Mouse (Mus musculus) stomach, embryonic 14.5 days (tissue): ENCODE measurements around the gene Nap1l4. TPM values are rescaled to one million over a fixed set of nuclear protein-coding genes. Genes with fewer than 3 reads are reported as not detected.

Experiments
- ATAC-seq: fragments of 200-750 bp; cut with Nextera tagmentation; 2 replicates; pipeline ENCODE4 v1.8.0; 2017; ENCODE audit warnings: low read depth, moderate TSS enrichment; ENCODE audit not compliant: insufficient number of reproducible peaks, insufficient read depth, low FRiP score
- H3K27ac ChIP-seq: fragments of 300-500 bp; sonication (generic); 2 replicates; pipeline ENCODE4 v1.5.1; 2014; ENCODE audit warnings: mild to moderate bottlenecking, low read length, moderate library complexity, mixed read lengths
- H3K27me3 ChIP-seq: fragments of 300-500 bp; sonication (generic); 2 replicates; pipeline ENCODE4 v1.6.1; 2014; ENCODE audit warnings: low read length, control low read depth, mixed read lengths; ENCODE audit not compliant: control insufficient read depth, insufficient read depth
- H3K36me3 ChIP-seq: fragments of 300-500 bp; sonication (generic); 2 replicates; pipeline ENCODE4 v1.6.1; 2014; ENCODE audit warnings: mild to moderate bottlenecking, control low read depth, low read length, moderate library complexity, mixed read lengths; ENCODE audit not compliant: control insufficient read depth, insufficient read depth
- H3K4me1 ChIP-seq: fragments of 300-500 bp; sonication (generic); 2 replicates; pipeline ENCODE4 v1.6.1; 2014; ENCODE audit warnings: low read length, control low read depth, mixed read lengths; ENCODE audit not compliant: control insufficient read depth, insufficient read depth
- H3K4me2 ChIP-seq: fragments of 300-500 bp; sonication (generic); replicated peaks from 2 replicates; pipeline ENCODE4 v1.6.1; 2014; ENCODE audit warnings: low read depth, low read length, control low read depth
- H3K4me3 ChIP-seq: fragments of 300-500 bp; sonication (generic); 2 replicates; pipeline ENCODE4 v1.5.1; 2014; ENCODE audit warnings: low read depth, low read length, control low read depth
- H3K9ac ChIP-seq: fragments of 300-500 bp; sonication (generic); replicated peaks from 2 replicates; pipeline ENCODE4 v1.6.1; 2014; ENCODE audit warnings: low read depth, mild to moderate bottlenecking, control low read depth, low read length, moderate library complexity, mixed read lengths
- H3K9me3 ChIP-seq: fragments of 300-500 bp; sonication (generic); 2 replicates; pipeline ENCODE4 v1.6.1; 2016; ENCODE audit warnings: low read depth, low read length, control low read depth; ENCODE audit not compliant: control insufficient read depth
- WGBS: fragments of 180-500 bp; shearing (Covaris S2); extraction: QIAGEN DNeasy Blood & Tissue Kit; methylation state at CpG from one replicate; pipeline ENCODE4 v1.1.7; 2014; 5-methylcytosine and 5-hydroxymethylcytosine counted together
- polyA plus RNA-seq: library from polyadenylated mRNA; unstranded; fragments of >200 nt; fragmentation: Nextera tagmentation; extraction: Ambion mirVana; gene quantifications from 2 replicates; pipeline ENCODE4 v1.2.1, GENCODE M21; 2014

The Nap1l4 gene
- 109 and 120 TPM in 2 replicates for polyA plus RNA-seq

- peak; percentile 100 for ATAC-seq
- Histone ChIP-seq H3K4me1 (peaks cover 8% of the 10 kb centered on the region; the same call in 1 of the 2 replicates), H3K9ac (peak within 1 kb of the TSS; percentile 90), H3K36me3 (peaks cover 5% of the 10 kb centered on the region; the same call in 1 of the 2 replicates), H3K4me3 (peak within 1 kb of the TSS; percentile 95), H3K27me3 (no peaks in the 10 kb centered on the region), H3K4me2 (peak within 1 kb of the TSS; percentile 80), H3K27ac (peak within 1 kb of the TSS; percentile 91), H3K9me3 (no peaks in the 10 kb centered on the region)
- WGBS, result under 1% methylated on average over 42 of the region's 43 CpGs
These were observed at the start of gene Nap1l4 for GRCm38 (mm10) chr7:143548976-143549457. TSS of gene Nap1l4 (minus strand) at chr7:143549106.

- H3K4me1 ChIP-seq, result peaks cover 9% of the 10 kb centered on the region
- H3K9me3 ChIP-seq, result no peaks in the 10 kb centered on the region
- H3K9ac ChIP-seq, result no peak overlapping the region
- ATAC-seq, result no peak
- H3K36me3 ChIP-seq, result no peaks in the 10 kb centered on the region; the same call in 1 of the 2 replicates
- WGBS, result 72% methylated on average over 5 of the region's 5 CpGs
- no peak overlapping the region for H3K4me2 ChIP-seq
- no peak overlapping the region for H3K27ac ChIP-seq
- no peaks in the 10 kb centered on the region for H3K27me3 ChIP-seq
- H3K4me3 ChIP-seq, result no peak overlapping the region
These were observed 46.0 kb upstream of the Nap1l4 start for GRCm38 (mm10) chr7:143594865-143595264.

- 78% methylated on average over 10 of the region's 10 CpGs for WGBS
- Histone ChIP-seq H3K27ac (no peak overlapping the region), H3K4me2 (no peak overlapping the region), H3K27me3 (no peaks in the 10 kb centered on the region), H3K4me1 (no peaks in the 10 kb centered on the region), H3K4me3 (no peak overlapping the region), H3K9me3 (no peaks in the 10 kb centered on the region), H3K9ac (no peak overlapping the region), H3K36me3 (peaks cover 6% of the 10 kb centered on the region)
- no peak for ATAC-seq
These were observed 43.3 kb upstream of the Nap1l4 start for GRCm38 (mm10) chr7:143592255-143592654.

GRCm38 (mm10) chr7:143588006-143588405 lies 39.1 kb upstream of the Nap1l4 start:
- Histone ChIP-seq H3K9ac (no peak overlapping the region), H3K4me2 (no peak overlapping the region), H3K36me3 (peaks cover 43% of the 10 kb centered on the region), H3K27ac (no peak overlapping the region), H3K4me1 (no peaks in the 10 kb centered on the region), H3K9me3 (no peaks in the 10 kb centered on the region), H3K27me3 (no peaks in the 10 kb centered on the region), H3K4me3 (no peak overlapping the region)
- WGBS, result 87% methylated on average over 4 of the region's 4 CpGs
- ATAC-seq, result no peak

GRCm38 (mm10) chr7:143587586-143587985 lies 38.7 kb upstream of the Nap1l4 start:
- no peaks in the 10 kb centered on the region for H3K27me3 ChIP-seq
- H3K36me3 ChIP-seq, result peaks cover 48% of the 10 kb centered on the region
- no peaks in the 10 kb centered on the region for H3K4me1 ChIP-seq
- 91% methylated on average over 5 of the region's 5 CpGs for WGBS
- H3K4me3 ChIP-seq, result no peak overlapping the region
- no peak overlapping the region for H3K4me2 ChIP-seq
- no peak overlapping the region for H3K27ac ChIP-seq
- ATAC-seq, result no peak
- no peaks in the 10 kb centered on the region for H3K9me3 ChIP-seq
- H3K9ac ChIP-seq, result no peak overlapping the region

- Histone ChIP-seq H3K4me3 (no peak overlapping the region), H3K9ac (no peak overlapping the region), H3K4me1 (no peaks in the 10 kb centered on the region), H3K4me2 (no peak overlapping the region), H3K27me3 (no peaks in the 10 kb centered on the region), H3K36me3 (peaks cover 54% of the 10 kb centered on the region), H3K27ac (no peak overlapping the region), H3K9me3 (no peaks in the 10 kb centered on the region)
- WGBS, result 42% methylated on average over 3 of the region's 3 CpGs
- no peak for ATAC-seq
These were observed 35.0 kb upstream of the Nap1l4 start for GRCm38 (mm10) chr7:143583956-143584355.

GRCm38 (mm10) chr7:143583025-143583424 lies 34.1 kb upstream of the Nap1l4 start:
- Histone ChIP-seq H3K36me3 (peaks cover 55% of the 10 kb centered on the region), H3K9ac (no peak overlapping the region), H3K4me2 (no peak overlapping the region), H3K27ac (no peak overlapping the region), H3K27me3 (no peaks in the 10 kb centered on the region), H3K4me1 (no peaks in the 10 kb centered on the region), H3K4me3 (no peak overlapping the region), H3K9me3 (no peaks in the 10 kb centered on the region)
- WGBS, result 83% methylated on average over 5 of the region's 5 CpGs
- ATAC-seq, result no peak

GRCm38 (mm10) chr7:143575751-143576150 lies 26.8 kb upstream of the Nap1l4 start:
- 95% methylated on average over 11 of the region's 11 CpGs for WGBS
- Histone ChIP-seq H3K9ac (no peak overlapping the region), H3K4me1 (no peaks in the 10 kb centered on the region), H3K27ac (no peak overlapping the region), H3K4me3 (no peak overlapping the region), H3K4me2 (no peak overlapping the region), H3K9me3 (no peaks in the 10 kb centered on the region), H3K36me3 (peaks cover 62% of the 10 kb centered on the region), H3K27me3 (no peaks in the 10 kb centered on the region)
- no peak for ATAC-seq

- Histone ChIP-seq H3K36me3 (peaks cover 80% of the 10 kb centered on the region), H3K4me3 (no peak overlapping the region), H3K27me3 (no peaks in the 10 kb centered on the region), H3K9me3 (no peaks in the 10 kb centered on the region), H3K4me2 (no peak overlapping the region), H3K27ac (no peak overlapping the region), H3K9ac (no peak overlapping the region), H3K4me1 (no peaks in the 10 kb centered on the region)
- 86% methylated on average over 3 of the region's 3 CpGs for WGBS
- no peak; the same call in 1 of the 2 replicates for ATAC-seq
These were observed 16.7 kb upstream of the Nap1l4 start for GRCm38 (mm10) chr7:143565648-143566039.
